Mouse (Mus musculus): Measurements from ENCODE around the gene Syna.

Syna gene

GRCm38 (mm10) chr5:134560071-134560449, at the start of gene Syna:
Syna (minus strand) TSS chr5:134560171.
- DNase-seq (ENCODE audit: extremely low spot score): no peak

- no peak for DNase-seq (ENCODE audit: extremely low spot score)
Observed at GRCm38 (mm10) chr5:134607121-134607520, 47.1 kb upstream of the Syna start.

GRCm38 (mm10) chr5:134606314-134606713, 46.3 kb upstream of the Syna start:
- DNase-seq (ENCODE audit: extremely low spot score): no peak

- DNase-seq (ENCODE audit: extremely low spot score): no peak
Observed at GRCm38 (mm10) chr5:134604376-134604775, 44.4 kb upstream of the Syna start.

- DNase-seq (ENCODE audit: extremely low spot score): no peak
Observed at GRCm38 (mm10) chr5:134597711-134598110, 37.7 kb upstream of the Syna start.

GRCm38 (mm10) chr5:134593093-134593492, 33.1 kb upstream of the Syna start:
- DNase-seq (ENCODE audit: extremely low spot score): no peak

GRCm38 (mm10) chr5:134592026-134592581, 32.1 kb upstream of the Syna start:
- no peak for DNase-seq (ENCODE audit: extremely low spot score)

GRCm38 (mm10) chr5:134589900-134590299, 29.9 kb upstream of the Syna start:
- no peak for DNase-seq (ENCODE audit: extremely low spot score)

- no peak for DNase-seq (ENCODE audit: extremely low spot score)
Observed at GRCm38 (mm10) chr5:134584798-134585197, 24.8 kb upstream of the Syna start.

- no peak for DNase-seq (ENCODE audit: extremely low spot score)
Observed at GRCm38 (mm10) chr5:134583884-134584213, 23.9 kb upstream of the Syna start.

GRCm38 (mm10) chr5:134583006-134583883, 23.3 kb upstream of the Syna start:
- no peak for DNase-seq (ENCODE audit: extremely low spot score)

GRCm38 (mm10) chr5:134582221-134582907, 22.4 kb upstream of the Syna start:
- DNase-seq (ENCODE audit: extremely low spot score): peak; percentile 94

- no peak for DNase-seq (ENCODE audit: extremely low spot score)
Observed at GRCm38 (mm10) chr5:134581146-134581545, 21.2 kb upstream of the Syna start, which contains the start of gene Rfc2. Rfc2 (plus strand) TSS chr5:134581366.

GRCm38 (mm10) chr5:134579135-134579534, 19.2 kb upstream of the Syna start:
- no peak for DNase-seq (ENCODE audit: extremely low spot score)

- DNase-seq (ENCODE audit: extremely low spot score): no peak
Observed at GRCm38 (mm10) chr5:134577534-134577933, 17.6 kb upstream of the Syna start.

GRCm38 (mm10) chr5:134576517-134577220, 16.7 kb upstream of the Syna start:
- no peak for DNase-seq (ENCODE audit: extremely low spot score)

- no peak for DNase-seq (ENCODE audit: extremely low spot score)
Observed at GRCm38 (mm10) chr5:134575833-134576232, 15.9 kb upstream of the Syna start.

- DNase-seq (ENCODE audit: extremely low spot score): no peak
Observed at GRCm38 (mm10) chr5:134572508-134573214, 12.7 kb upstream of the Syna start.

- DNase-seq (ENCODE audit: extremely low spot score): peak; percentile 73
Observed at GRCm38 (mm10) chr5:134571730-134572507, 11.9 kb upstream of the Syna start.

GRCm38 (mm10) chr5:134568964-134569491, 9.1 kb upstream of the Syna start:
- DNase-seq (ENCODE audit: extremely low spot score): no peak
